Mouse (Mus musculus) layer of hippocampus, adult 11-12 months (tissue): ENCODE measurements around the gene N4bp1.

Experiments used
- DNase-seq: peaks from one replicate; pipeline ENCODE4 v3.0.0; 2022; ENCODE audit warnings: low spot score

Gene N4bp1

GRCm38 (mm10) chr8:86854686-86855085 is 30.4 kb downstream of the N4bp1 start:
- DNase-seq = no peak

DNA sequence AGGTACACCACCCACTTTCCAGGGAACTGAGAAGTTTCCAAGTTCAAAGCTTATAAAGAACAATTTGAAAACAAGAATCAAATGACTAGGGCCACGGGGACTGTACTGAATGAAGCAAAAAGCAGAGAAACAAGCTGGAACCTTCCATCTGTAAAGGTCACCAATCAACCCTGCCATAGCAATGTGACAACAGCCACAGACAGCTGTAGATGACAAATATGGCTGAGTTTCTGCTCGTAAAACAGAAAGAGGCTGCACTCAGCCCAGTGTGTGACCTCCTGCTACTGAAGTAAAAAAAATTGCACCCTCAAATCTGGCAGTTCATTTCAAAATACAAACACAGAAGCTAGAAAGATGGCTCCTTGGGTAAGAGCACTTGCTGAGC is 31.1 kb downstream of the N4bp1 start:
- DNase-seq = no peak

- no peak for DNase-seq
Observed at GRCm38 (mm10) chr8:86853266-86853988, 31.6 kb downstream of the N4bp1 start.

DNA sequence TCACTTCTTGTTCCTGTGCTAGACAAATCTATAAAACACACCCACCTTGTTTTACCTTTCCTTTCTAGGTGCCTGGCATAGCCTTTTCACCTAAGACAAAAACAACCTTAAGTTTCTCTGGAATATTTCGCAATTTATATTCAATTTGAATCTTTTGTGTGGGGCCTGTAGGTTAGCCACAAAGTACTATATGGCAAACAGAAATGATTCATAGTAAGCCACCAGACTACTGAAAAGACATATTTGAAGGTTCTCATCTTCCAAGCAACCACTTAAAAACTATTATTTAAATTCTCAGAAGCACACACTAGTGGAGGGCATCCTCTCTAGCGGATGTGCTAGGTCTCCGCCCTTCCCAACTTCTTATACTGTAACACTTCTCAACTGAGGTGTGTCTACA is 32.6 kb downstream of the N4bp1 start:
- no peak for DNase-seq

DNA sequence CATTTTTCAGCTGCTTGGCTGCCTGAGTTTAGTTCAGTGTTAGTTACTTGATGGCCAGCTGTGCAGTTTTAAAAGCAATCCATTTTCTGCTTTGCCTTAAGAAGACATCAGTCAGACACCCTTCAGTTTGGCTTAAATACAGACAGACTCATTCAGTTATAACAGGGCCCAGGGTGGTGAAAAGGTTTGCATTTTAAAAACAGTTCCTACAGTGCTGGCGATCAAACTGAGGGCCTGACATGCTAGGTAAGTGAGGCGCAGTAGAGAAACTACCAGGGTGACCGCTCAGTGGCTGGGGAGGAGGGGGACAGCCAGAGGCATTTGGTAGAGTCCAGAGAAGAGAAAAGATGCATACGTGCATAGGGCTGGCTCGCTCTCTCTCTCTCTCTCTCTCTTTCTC is 36.2 kb downstream of the N4bp1 start:
- no peak for DNase-seq

DNA sequence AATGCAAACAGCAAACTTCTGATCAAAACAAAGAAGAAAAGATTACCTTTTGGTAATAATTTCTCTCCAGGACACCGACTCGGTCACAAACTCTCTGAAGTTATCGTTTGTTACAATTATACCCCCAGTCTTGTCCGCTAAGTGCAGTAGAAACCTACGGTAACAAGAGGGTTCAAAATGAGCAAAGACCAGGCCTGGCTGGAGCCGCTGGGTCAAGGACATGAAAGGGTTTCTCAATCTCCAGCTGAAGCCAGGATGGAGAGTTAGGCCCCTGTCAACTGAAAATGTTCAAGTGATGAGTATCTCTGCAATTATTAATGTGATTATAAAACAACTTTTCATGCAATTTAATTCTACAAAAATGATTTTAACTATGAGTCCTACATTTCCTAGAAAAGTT is 36.7 kb downstream of the N4bp1 start:
- DNase-seq = no peak

GRCm38 (mm10) chr8:86847091-86847490 is 38.0 kb downstream of the N4bp1 start:
- no peak for DNase-seq

GRCm38 (mm10) chr8:86845875-86846274 is 39.2 kb downstream of the N4bp1 start:
- DNase-seq = no peak

- no peak for DNase-seq
Observed at GRCm38 (mm10) chr8:86844856-86845255, 40.2 kb downstream of the N4bp1 start.

GRCm38 (mm10) chr8:86843896-86844295 is 41.2 kb downstream of the N4bp1 start:
- peak; percentile 47 for DNase-seq

- DNase-seq = no peak
Observed at GRCm38 (mm10) chr8:86841556-86842309, 43.3 kb downstream of the N4bp1 start.

DNA sequence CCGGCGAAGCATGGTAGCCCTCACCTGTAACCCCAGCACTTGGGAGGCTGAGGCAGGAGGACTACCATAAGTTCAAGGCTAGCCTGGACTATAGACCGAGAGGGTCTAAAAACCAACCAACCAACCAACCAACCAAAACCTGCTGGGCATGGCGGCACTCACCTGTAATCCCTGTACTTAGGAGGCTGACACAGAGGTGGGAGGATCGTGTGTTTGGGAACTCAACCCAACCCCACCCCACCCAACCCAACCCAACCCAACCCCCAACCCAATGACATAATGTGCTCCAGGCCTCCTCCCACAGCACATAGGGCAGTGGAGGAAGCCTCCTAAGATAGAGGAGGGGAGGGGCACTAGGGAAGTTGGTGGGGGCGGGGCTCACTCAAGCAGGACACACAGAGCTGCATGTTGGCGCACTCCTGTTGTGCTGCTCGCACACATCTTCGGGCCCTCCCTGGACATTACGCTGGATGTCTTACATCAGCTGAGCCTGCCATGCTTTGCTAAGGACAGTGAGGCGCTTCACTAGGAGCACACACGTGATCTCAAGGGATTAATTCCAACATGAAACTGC is 44.9 kb downstream of the N4bp1 start:
- no peak for DNase-seq

DNA sequence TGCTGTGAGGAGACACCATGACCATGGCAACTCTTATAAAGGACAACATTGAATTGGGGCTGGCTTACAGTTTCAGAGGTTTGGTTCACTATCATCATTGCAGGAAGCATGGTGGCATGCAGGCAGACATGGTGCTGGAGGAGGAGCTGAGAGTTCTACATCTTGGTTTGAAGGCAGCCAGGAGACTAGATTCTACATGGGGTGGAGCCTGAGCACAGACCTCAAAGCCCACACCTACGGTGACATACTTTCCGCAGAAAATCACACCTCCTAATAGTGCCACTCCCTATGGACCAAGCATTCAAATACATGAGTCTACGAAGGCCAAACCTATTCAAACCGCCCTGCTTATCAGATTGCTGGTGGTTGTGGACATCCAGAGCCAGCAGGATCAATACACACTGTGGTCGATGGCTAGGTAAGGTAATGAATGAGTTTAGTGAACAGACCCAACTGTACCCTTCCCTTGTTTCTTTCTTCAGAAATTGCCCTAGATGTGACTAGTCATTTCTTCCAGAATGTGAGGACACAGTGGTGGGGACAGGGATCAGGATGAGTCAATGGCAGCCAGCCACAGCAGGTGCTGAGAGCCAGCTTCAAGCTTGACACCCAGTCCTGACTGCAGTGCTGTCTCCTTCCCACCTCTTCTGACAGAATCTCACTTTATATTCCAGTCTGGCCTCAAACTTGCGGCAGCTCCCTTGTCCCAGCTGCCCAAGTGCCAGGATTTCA is 46.2 kb downstream of the N4bp1 start:
- no peak for DNase-seq

GRCm38 (mm10) chr8:86837234-86837633 is 47.8 kb downstream of the N4bp1 start:
- DNase-seq = no peak

GRCm38 (mm10) chr8:86835881-86836280 is 49.2 kb downstream of the N4bp1 start:
- DNase-seq = no peak

DNA sequence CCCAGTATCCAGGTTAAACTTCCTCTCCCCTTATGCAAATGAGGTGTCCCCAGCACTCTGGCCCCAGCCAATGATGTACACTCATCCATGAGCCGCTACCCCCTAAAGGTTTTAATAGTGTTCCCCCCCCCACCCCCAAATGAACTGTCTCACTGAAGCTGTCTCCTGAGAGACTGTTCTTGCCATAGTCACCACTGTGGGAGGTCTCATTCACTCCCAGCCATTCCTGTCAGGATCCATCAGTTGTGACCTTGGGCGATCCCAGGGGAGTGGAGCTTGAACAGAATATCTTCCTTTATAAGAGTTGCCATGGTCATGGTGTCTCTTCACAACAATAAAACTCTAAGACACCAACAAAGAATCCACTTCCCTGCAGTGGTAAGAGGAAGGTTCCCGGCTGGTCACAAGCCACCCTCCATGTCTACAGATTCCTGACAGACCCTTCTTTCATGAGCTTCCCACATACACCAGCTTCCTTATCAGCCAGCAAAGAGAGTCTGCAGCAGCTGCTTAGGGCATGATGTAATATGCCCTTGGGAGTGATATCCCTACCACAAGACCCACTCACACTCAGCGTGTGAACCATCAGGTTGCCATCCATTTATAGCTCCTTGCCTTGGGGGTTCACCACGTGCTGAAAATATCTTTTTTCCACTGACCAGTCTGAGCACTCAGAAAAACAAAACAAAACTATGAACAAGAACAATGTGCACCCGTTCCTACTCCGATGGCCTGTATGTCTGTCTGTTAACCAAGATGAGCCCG is 50.4 kb downstream of the N4bp1 start:
- DNase-seq = no peak

GRCm38 (mm10) chr8:86833937-86834336 is 51.1 kb downstream of the N4bp1 start:
- DNase-seq = no peak

GRCm38 (mm10) chr8:86828925-86829324 is 56.1 kb downstream of the N4bp1 start:
- DNase-seq = no peak

DNA sequence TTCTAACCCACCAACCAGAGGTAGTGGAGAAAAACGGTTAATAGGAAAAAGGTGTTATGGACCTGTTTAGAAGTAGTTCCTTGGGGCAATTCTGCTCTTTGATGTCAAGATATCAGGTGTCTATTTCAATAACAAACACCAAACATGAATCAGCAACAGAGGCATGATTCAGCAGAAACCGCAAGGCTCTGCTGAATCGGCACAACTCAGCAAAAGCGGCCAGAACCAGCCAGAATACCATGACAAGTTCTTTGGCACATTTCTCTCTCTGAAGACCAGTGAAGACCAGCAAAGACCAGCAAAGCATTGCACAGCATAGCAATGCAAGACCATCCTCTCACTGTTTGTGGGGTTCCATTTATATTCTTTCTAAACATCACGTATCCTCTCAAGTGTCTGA is 57.9 kb downstream of the N4bp1 start:
- no peak for DNase-seq

GRCm38 (mm10) chr8:86826538-86826937 is 58.5 kb downstream of the N4bp1 start:
- no peak for DNase-seq

- no peak for DNase-seq
Observed at GRCm38 (mm10) chr8:86825674-86826448, 59.2 kb downstream of the N4bp1 start.
